Mouse (Mus musculus): ENCODE measurements around the gene Rnf215. TPM values are rescaled to one million over a fixed set of nuclear protein-coding genes. Genes with fewer than 3 reads are reported as not detected.

The Rnf215 gene
- polyA plus RNA-seq, 1 experiment from 2014 or later: 5.0 TPM

- no peak overlapping the region for H3K4me3 ChIP-seq (replicated peaks)
- H3K4me2 ChIP-seq: no peak overlapping the region
- H3K27ac ChIP-seq (replicated peaks): no peak overlapping the region
- no peak overlapping the region for H3K9ac ChIP-seq
- no peaks in the 10 kb centered on the region for H3K4me1 ChIP-seq (replicated peaks)
- no peak for ATAC-seq (ENCODE audit: insufficient read depth)
- no peaks in the 10 kb centered on the region for H3K36me3 ChIP-seq (replicated peaks)
- H3K27me3 ChIP-seq: no peaks in the 10 kb centered on the region
- no peaks in the 10 kb centered on the region for H3K9me3 ChIP-seq (replicated peaks)
- WGBS (ENCODE audit: insufficient replicate concordance): 73% methylated on average over 5 of the region's 5 CpGs
Observed at GRCm38 (mm10) chr11:4148120-4148519, 13.1 kb downstream of the Rnf215 start.

- no peaks in the 10 kb centered on the region for H3K27me3 ChIP-seq
- no peak overlapping the region for H3K9ac ChIP-seq
- H3K9me3 ChIP-seq (replicated peaks): no peaks in the 10 kb centered on the region
- no peak overlapping the region for H3K27ac ChIP-seq (replicated peaks)
- H3K4me2 ChIP-seq: no peak overlapping the region
- no peaks in the 10 kb centered on the region for H3K4me1 ChIP-seq (replicated peaks)
- 74% methylated on average over 9 of the region's 9 CpGs for WGBS (ENCODE audit: insufficient replicate concordance)
- H3K4me3 ChIP-seq (replicated peaks): no peak overlapping the region
- no peak for ATAC-seq (ENCODE audit: insufficient read depth)
- no peaks in the 10 kb centered on the region for H3K36me3 ChIP-seq (replicated peaks)
Observed at GRCm38 (mm10) chr11:4148536-4149156, 13.6 kb downstream of the Rnf215 start.

GRCm38 (mm10) chr11:4149886-4150285 lies 14.9 kb downstream of the Rnf215 start:
- no peaks in the 10 kb centered on the region for H3K36me3 ChIP-seq (replicated peaks)
- no peak for ATAC-seq (ENCODE audit: insufficient read depth)
- H3K4me2 ChIP-seq: no peak overlapping the region
- no peak overlapping the region for H3K27ac ChIP-seq (replicated peaks)
- WGBS (ENCODE audit: insufficient replicate concordance): 70% methylated on average over 6 of the region's 6 CpGs
- no peaks in the 10 kb centered on the region for H3K4me1 ChIP-seq (replicated peaks)
- H3K27me3 ChIP-seq: no peaks in the 10 kb centered on the region
- H3K9me3 ChIP-seq (replicated peaks): no peaks in the 10 kb centered on the region
- H3K9ac ChIP-seq: no peak overlapping the region
- H3K4me3 ChIP-seq (replicated peaks): no peak overlapping the region

GRCm38 (mm10) chr11:4153694-4154093 lies 18.7 kb downstream of the Rnf215 start:
- 69% methylated on average over 7 of the region's 7 CpGs for WGBS (ENCODE audit: insufficient replicate concordance)
- no peak for ATAC-seq (ENCODE audit: insufficient read depth)
- no peaks in the 10 kb centered on the region for H3K9me3 ChIP-seq (replicated peaks)
- no peaks in the 10 kb centered on the region for H3K27me3 ChIP-seq
- no peaks in the 10 kb centered on the region for H3K36me3 ChIP-seq (replicated peaks)
- H3K4me1 ChIP-seq (replicated peaks): peaks cover 2% of the 10 kb centered on the region
- no peak overlapping the region for H3K27ac ChIP-seq (replicated peaks)
- H3K4me2 ChIP-seq: no peak overlapping the region
- H3K9ac ChIP-seq: no peak overlapping the region
- no peak overlapping the region for H3K4me3 ChIP-seq (replicated peaks)

- no peaks in the 10 kb centered on the region for H3K9me3 ChIP-seq (replicated peaks)
- no peak for ATAC-seq (ENCODE audit: insufficient read depth)
- H3K9ac ChIP-seq: no peak overlapping the region
Observed at GRCm38 (mm10) chr11:4155641-4156040, 20.6 kb downstream of the Rnf215 start.

GRCm38 (mm10) chr11:4158676-4159075 lies 23.7 kb downstream of the Rnf215 start:
- ATAC-seq (ENCODE audit: insufficient read depth): no peak
- no peak overlapping the region for H3K4me2 ChIP-seq
- H3K4me1 ChIP-seq (replicated peaks): peaks cover 35% of the 10 kb centered on the region
- H3K36me3 ChIP-seq (replicated peaks): peaks cover 28% of the 10 kb centered on the region
- H3K27ac ChIP-seq (replicated peaks): no peak overlapping the region
- H3K9ac ChIP-seq: no peak overlapping the region
- 74% methylated on average over 3 of the region's 3 CpGs for WGBS (ENCODE audit: insufficient replicate concordance)
- no peaks in the 10 kb centered on the region for H3K9me3 ChIP-seq (replicated peaks)
- H3K4me3 ChIP-seq (replicated peaks): no peak overlapping the region
- no peaks in the 10 kb centered on the region for H3K27me3 ChIP-seq

More at GRCm38 (mm10) chr11:4155641-4156040, 20.6 kb downstream of the Rnf215 start:
- no peaks in the 10 kb centered on the region for H3K36me3 ChIP-seq (replicated peaks)
- WGBS (ENCODE audit: insufficient replicate concordance): 20% methylated on average over 5 of the region's 5 CpGs
- no peaks in the 10 kb centered on the region for H3K27me3 ChIP-seq
- H3K4me1 ChIP-seq (replicated peaks): peaks cover 14% of the 10 kb centered on the region
- no peak overlapping the region for H3K4me3 ChIP-seq (replicated peaks)
- H3K27ac ChIP-seq (replicated peaks): no peak overlapping the region
- H3K4me2 ChIP-seq: no peak overlapping the region

- H3K27me3 ChIP-seq: no peaks in the 10 kb centered on the region
- H3K4me3 ChIP-seq (replicated peaks): peak within 1 kb of the TSS; percentile 92
- 1% methylated on average over 54 of the region's 54 CpGs for WGBS (ENCODE audit: insufficient replicate concordance)
- peak within 1 kb of the TSS; percentile 84 for H3K27ac ChIP-seq (replicated peaks)
- H3K9ac ChIP-seq: peak within 1 kb of the TSS; percentile 81
- H3K4me1 ChIP-seq (replicated peaks): peaks cover 45% of the 10 kb centered on the region
- peak; percentile 94 for ATAC-seq (ENCODE audit: insufficient read depth)
- H3K4me2 ChIP-seq: peak within 1 kb of the TSS; percentile 85
- peaks cover 41% of the 10 kb centered on the region for H3K36me3 ChIP-seq (replicated peaks)
- no peaks in the 10 kb centered on the region for H3K9me3 ChIP-seq (replicated peaks)
Observed at GRCm38 (mm10) chr11:4159808-4160708, 25.1 kb downstream of the Rnf215 start, which contains the start of the genes Ccdc157 and Sf3a1. Ccdc157 (minus strand) TSS chr11:4160293. Sf3a1 (plus strand) TSS chr11:4160350.

GRCm38 (mm10) chr11:4160758-4161480 lies 25.9 kb downstream of the Rnf215 start:
- H3K4me3 ChIP-seq (replicated peaks): peak overlapping the region; percentile 92
- peak overlapping the region; percentile 84 for H3K27ac ChIP-seq (replicated peaks)
- peak overlapping the region; percentile 85 for H3K4me2 ChIP-seq
- H3K4me1 ChIP-seq (replicated peaks): peaks cover 45% of the 10 kb centered on the region
- 2% methylated on average over 15 of the region's 15 CpGs for WGBS (ENCODE audit: insufficient replicate concordance)
- no peaks in the 10 kb centered on the region for H3K27me3 ChIP-seq
- peak; percentile 17; the same call in 1 of the 2 replicates for ATAC-seq (ENCODE audit: insufficient read depth)
- H3K36me3 ChIP-seq (replicated peaks): peaks cover 50% of the 10 kb centered on the region
- H3K9me3 ChIP-seq (replicated peaks): no peaks in the 10 kb centered on the region
- H3K9ac ChIP-seq: peak overlapping the region; percentile 81

- Histone ChIP-seq H3K36me3 (replicated peaks) (peaks cover 87% of the 10 kb centered on the region), H3K9ac (no peak overlapping the region), H3K27me3 (no peaks in the 10 kb centered on the region), H3K27ac (replicated peaks) (no peak overlapping the region), H3K9me3 (replicated peaks) (no peaks in the 10 kb centered on the region), H3K4me1 (replicated peaks) (peaks cover 44% of the 10 kb centered on the region), H3K4me2 (no peak overlapping the region), H3K4me3 (replicated peaks) (no peak overlapping the region)
- WGBS (ENCODE audit: insufficient replicate concordance): 84% methylated on average over 2 of the region's 2 CpGs
- ATAC-seq (ENCODE audit: insufficient read depth): no peak
Observed at GRCm38 (mm10) chr11:4164701-4165100, 29.7 kb downstream of the Rnf215 start.

GRCm38 (mm10) chr11:4166467-4167090 lies 31.6 kb downstream of the Rnf215 start:
- ATAC-seq (ENCODE audit: insufficient read depth): no peak
- H3K9me3 ChIP-seq (replicated peaks): no peaks in the 10 kb centered on the region
- peaks cover 99% of the 10 kb centered on the region for H3K36me3 ChIP-seq (replicated peaks)
- no peaks in the 10 kb centered on the region for H3K27me3 ChIP-seq
- no peak overlapping the region for H3K4me2 ChIP-seq
- no peak overlapping the region for H3K27ac ChIP-seq (replicated peaks)
- WGBS (ENCODE audit: insufficient replicate concordance): 69% methylated on average over 7 of the region's 7 CpGs
- H3K4me1 ChIP-seq (replicated peaks): peaks cover 30% of the 10 kb centered on the region
- no peak overlapping the region for H3K4me3 ChIP-seq (replicated peaks)
- no peak overlapping the region for H3K9ac ChIP-seq
